Mouse (Mus musculus): ENCODE measurements around the gene Nkd1.

- TF ChIP-seq CTCF (IDR thresholded peaks at IDR 0.05; ENCODE audit: control insufficient read depth, insufficient read depth, insufficient replicate concordance, low read depth, low read length) (no peak), POLR2A (IDR thresholded peaks at IDR 0.05; ENCODE audit: control insufficient read depth, low read depth, low read length) (no peak)
These were observed 97.5 kb downstream of the Nkd1 start for GRCm38 (mm10) chr8:88618612-88619011.
